Mouse (Mus musculus) lung, adult 2 months (tissue): ENCODE data around the gene Lrrc75b. TPM values are rescaled to one million over a fixed set of nuclear protein-coding genes. Genes with fewer than 3 reads are reported as not detected.

Experiments
- DNase-seq: peaks from one replicate; pipeline ENCODE4 v3.0.0; 2022
- H3K4me1 ChIP-seq: fragments of 200-500 bp; 2 replicates; pipeline ENCODE4 v1.6.1; 2011; ENCODE audit warnings: low read length; ENCODE audit not compliant: control insufficient read depth, insufficient read depth
- H3K4me3 ChIP-seq: fragments of 200-500 bp; replicated peaks from 2 replicates; pipeline ENCODE3; 2011; ENCODE audit warnings: low read depth, mild to moderate bottlenecking, control low read depth, low read length; ENCODE audit errors: extremely low read depth
- CTCF ChIP-seq: fragments of 200-500 bp; IDR thresholded peaks from 2 replicates; pipeline ENCODE4 v1.5.1; 2011; ENCODE audit warnings: mild to moderate bottlenecking, low read length, control low read depth; ENCODE audit not compliant: insufficient read depth
- POLR2A ChIP-seq: fragments of 200-500 bp; IDR thresholded peaks from 2 replicates; pipeline ENCODE4 v1.6.1; 2011; ENCODE audit warnings: low read depth, mild to moderate bottlenecking, control low read depth, low read length, borderline replicate concordance; ENCODE audit errors: extremely low read depth
- WGBS: fragments of 180-500 bp; shearing (Covaris S2); methylation state at CpG from one replicate; pipeline ENCODE4 v1.1.7; 2018; 5-methylcytosine and 5-hydroxymethylcytosine counted together
- polyA plus RNA-seq: library from polyadenylated mRNA; depleted of rRNA; stranded (reverse); fragments of >200 nt; gene quantifications from 2 replicates; pipeline ENCODE4 v1.2.3, GENCODE M21; 2012; rRNA removed

The Lrrc75b gene
- polyA plus RNA-seq, result 0.30 and 0.36 TPM in 2 replicates

GRCm38 (mm10) chr10:75559676-75560548 lies at the start of gene Lrrc75b:
TSS of gene Lrrc75b (minus strand) at chr10:75560330.
- peak; percentile 30 for DNase-seq
- Histone ChIP-seq H3K4me3 (peak within 1 kb of the TSS; percentile 8), H3K4me1 (peaks cover 7% of the 10 kb centered on the region)
- WGBS, result 1% methylated on average over 74 of the region's 75 CpGs
- TF ChIP-seq CTCF (no peak), POLR2A (no peak)

DNA sequence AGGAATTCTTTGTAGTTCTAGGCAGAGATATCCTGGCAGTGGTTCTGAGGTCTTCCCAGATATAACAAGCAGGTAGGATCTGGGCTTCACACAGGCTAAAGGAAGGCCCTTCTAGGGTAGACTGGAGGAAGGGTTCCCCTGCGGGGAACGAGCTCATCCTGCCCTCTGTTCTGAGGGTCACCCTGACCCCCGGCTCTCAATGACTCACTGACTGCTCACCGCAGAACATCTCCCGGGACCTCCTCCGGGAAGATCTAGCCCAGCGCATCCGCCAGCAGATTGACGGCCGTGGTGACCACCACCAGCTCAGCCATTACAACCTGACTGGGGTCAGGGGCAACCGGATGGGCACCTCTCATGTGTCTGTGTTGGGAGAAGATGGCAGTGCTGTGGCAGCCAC lies 48.8 kb upstream of the Lrrc75b start:
- TF ChIP-seq CTCF (no peak), POLR2A (no peak)
- WGBS, result 81% methylated on average over 11 of the region's 11 CpGs
- H3K4me3 ChIP-seq, result no peak overlapping the region
- no peaks in the 10 kb centered on the region for H3K4me1 ChIP-seq
- no peak for DNase-seq

- H3K4me3 ChIP-seq, result no peak overlapping the region
- 90% methylated on average over 4 of the region's 4 CpGs for WGBS
Measured at GRCm38 (mm10) chr10:75607253-75607652, 47.1 kb upstream of the Lrrc75b start.

DNA sequence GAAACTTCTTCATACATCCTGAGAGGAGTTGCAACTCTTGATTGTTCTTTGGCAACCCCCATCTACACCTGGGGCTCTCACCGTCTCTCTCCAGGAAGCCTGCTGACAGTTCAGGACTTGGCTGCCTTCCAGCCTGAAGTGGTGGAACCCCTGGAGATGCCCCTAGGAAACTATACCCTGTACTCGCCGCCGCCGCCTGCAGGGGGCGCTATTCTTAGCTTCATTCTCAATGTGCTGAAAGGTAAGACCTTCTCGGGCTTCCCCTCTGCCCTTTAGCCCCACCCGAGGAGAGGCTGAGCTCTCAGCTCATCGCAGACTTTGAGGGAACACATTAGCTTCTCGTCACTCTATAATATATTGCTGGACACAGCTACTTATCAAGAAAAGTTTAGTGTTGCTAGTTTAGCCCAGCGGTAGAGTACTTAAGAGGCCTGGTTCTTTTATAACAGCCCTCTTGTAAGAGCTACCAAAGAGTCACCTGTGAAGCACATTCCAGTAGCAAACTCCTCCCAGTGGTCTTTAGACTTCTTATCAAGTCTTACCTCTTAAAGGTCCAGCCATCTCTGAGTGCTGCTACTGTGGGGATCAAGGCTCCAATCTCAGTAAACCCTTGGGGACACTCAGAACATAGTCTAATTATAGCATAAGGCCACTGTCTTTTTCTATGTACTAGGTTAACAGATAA lies 45.2 kb upstream of the Lrrc75b start:
- 33% methylated on average over 11 of the region's 11 CpGs for WGBS
- no peak for DNase-seq
- TF ChIP-seq CTCF, result no peak
- TF ChIP-seq POLR2A, result no peak
- Histone ChIP-seq H3K4me1 (no peaks in the 10 kb centered on the region), H3K4me3 (no peak overlapping the region)

More at GRCm38 (mm10) chr10:75607253-75607652, 47.1 kb upstream of the Lrrc75b start:
- no peak for TF ChIP-seq POLR2A
- TF ChIP-seq CTCF, result no peak
- DNase-seq, result no peak
- H3K4me1 ChIP-seq, result no peaks in the 10 kb centered on the region

DNA sequence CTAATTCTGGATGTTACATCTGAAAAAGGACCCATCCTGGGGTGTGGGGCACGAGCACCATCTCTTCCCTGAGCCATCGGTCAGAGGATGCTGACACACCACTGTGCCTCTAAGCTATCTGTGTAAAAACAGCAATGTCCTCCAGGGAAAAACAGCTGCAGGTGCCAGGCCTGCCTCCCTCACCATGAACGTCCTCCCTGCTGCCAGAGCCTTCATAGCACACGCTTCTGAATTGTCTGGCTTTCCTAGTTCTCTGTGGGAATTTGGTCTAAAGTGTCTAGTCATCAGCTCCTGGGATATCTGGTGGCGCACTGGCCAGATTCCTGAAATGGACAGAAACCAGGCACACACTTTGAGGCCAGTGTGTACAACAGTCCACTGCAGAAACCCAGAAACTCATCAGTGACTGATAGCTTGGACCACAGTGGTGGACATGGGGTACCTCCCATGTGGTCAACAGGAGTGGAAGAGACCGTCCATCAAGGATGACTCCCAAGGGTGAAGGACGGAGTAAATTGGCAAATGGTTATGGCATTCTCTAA lies 40.1 kb upstream of the Lrrc75b start:
- no peak for TF ChIP-seq POLR2A
- no peak for TF ChIP-seq CTCF
- DNase-seq, result no peak
- 79% methylated on average over 7 of the region's 7 CpGs for WGBS
- H3K4me3 ChIP-seq, result no peak overlapping the region
- no peaks in the 10 kb centered on the region for H3K4me1 ChIP-seq

DNA sequence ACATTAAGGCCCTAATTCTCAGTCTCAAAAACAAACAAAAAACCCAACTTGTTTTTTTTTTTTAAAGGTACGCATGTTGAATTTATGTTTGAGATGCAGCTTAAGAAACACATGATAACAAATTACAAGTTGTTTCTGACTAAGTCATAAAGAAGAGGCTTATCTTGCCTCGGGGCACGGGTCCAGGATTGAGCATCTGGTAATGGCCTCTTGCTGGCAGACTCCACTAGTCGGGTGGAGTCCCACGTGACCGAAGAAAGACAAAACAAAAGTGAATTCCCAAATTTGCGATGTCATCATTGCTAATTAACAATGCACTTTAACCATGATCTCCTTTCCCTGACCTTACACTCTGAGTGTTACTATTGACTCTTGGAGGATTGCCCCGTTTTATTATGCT lies 35.9 kb upstream of the Lrrc75b start:
- TF ChIP-seq POLR2A (no peak), CTCF (no peak)
- 61% methylated on average over 8 of the region's 8 CpGs for WGBS
- no peak for DNase-seq
- Histone ChIP-seq H3K4me3 (no peak overlapping the region), H3K4me1 (peaks cover 8% of the 10 kb centered on the region)

- TF ChIP-seq POLR2A (no peak), CTCF (no peak)
- Histone ChIP-seq H3K4me1 (peaks cover 27% of the 10 kb centered on the region), H3K4me3 (no peak overlapping the region)
- 67% methylated on average over 7 of the region's 7 CpGs for WGBS
- no peak for DNase-seq
Measured at GRCm38 (mm10) chr10:75592585-75592984, 32.5 kb upstream of the Lrrc75b start.

DNA sequence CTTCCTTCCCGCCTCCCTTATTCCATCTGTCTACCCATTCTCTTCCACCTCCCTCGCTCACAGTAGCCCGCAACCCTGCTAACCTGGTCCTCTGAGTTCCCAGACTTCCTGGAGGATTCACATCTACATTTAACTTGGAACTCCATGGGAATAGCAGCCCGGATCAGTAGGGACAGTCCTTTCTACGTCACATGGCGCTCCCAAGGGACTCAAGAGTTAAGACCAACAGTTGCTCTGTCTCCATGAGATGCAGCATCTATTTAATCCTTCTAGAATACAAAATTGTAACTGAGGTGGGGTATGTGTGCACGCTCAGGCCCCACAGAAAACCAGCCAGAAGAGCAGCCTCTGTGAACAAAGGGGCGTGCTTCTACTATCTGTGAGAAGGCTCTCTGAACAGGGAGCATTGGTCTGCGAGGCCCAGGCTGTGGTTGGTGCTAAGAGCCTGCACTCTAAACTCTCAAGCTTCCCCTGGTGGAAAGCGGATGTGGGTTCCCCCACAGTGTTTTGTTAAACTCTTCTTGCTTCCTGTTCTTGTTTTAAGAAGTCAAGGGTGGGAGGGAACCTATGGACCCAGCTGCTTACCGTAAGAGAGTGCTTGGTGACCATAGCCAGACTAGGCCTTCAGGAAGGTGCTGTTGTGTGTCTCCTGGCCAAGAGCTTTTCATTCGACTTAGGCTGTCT lies 31.2 kb upstream of the Lrrc75b start:
- WGBS, result 54% methylated on average over 12 of the region's 12 CpGs
- Histone ChIP-seq H3K4me1 (peaks cover 30% of the 10 kb centered on the region), H3K4me3 (peak overlapping the region; percentile 33)
- TF ChIP-seq POLR2A, result peak; percentile 43; the same call in 1 of the 2 replicates
- TF ChIP-seq CTCF, result no peak
- peak; percentile 47 for DNase-seq

DNA sequence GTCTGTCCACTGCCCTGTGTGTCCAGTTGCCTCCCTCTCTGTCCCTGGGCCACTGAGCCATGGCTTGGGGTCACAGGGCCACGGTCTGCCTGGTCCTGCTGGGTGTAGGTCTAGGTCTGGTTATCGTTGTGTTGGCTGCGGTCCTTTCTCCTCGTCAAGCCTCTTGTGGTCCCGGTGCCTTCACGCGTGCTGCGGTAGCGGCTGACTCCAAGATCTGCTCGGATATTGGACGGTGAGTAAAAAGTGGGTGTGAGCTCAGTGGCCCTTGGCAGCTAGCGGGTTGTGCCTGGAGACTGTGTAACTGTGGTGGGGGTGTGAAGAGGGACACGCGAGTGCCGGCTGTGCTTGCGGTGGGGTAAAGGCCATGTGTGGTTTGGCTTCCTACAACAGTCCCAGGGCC lies 29.5 kb upstream of the Lrrc75b start:
- TF ChIP-seq POLR2A, result no peak
- TF ChIP-seq CTCF, result no peak
- peaks cover 30% of the 10 kb centered on the region for H3K4me1 ChIP-seq
- DNase-seq, result peak; percentile 26
- 40% methylated on average over 16 of the region's 16 CpGs for WGBS
- peak overlapping the region; percentile 45 for H3K4me3 ChIP-seq
